Mouse (Mus musculus) mouse trophoblast stem cell (cell line): ENCODE data around the gene Adgrv1.

Experiments used
- in situ Hi-C, 2 experiments: fragments of 300-500 bp; cut with MseI, MboI; formaldehyde crosslinking; loops; 2 replicates in 1 of 2; 3 replicates in 1 of 2; pipeline ENCODE4 v1.15.1; 2025

Gene Adgrv1

GRCm38 (mm10) chr13:81167450-81167849 is 465.5 kb downstream of the Adgrv1 start:
- in situ Hi-C loops, result no loop called here

- in situ Hi-C loops, result no loop called here
These were observed 473.1 kb downstream of the Adgrv1 start for GRCm38 (mm10) chr13:81159808-81160207.

GRCm38 (mm10) chr13:81155322-81155721 is 477.6 kb downstream of the Adgrv1 start:
- in situ Hi-C loops, result no loop called here

- in situ Hi-C loops, result no loop called here
These were observed 488.5 kb downstream of the Adgrv1 start for GRCm38 (mm10) chr13:81144434-81144833.

- in situ Hi-C loops, result no loop called here
These were observed 490.6 kb downstream of the Adgrv1 start for GRCm38 (mm10) chr13:81142268-81142884.

- in situ Hi-C loops, result no loop called here
These were observed 496.1 kb downstream of the Adgrv1 start for GRCm38 (mm10) chr13:81136652-81137422.

GRCm38 (mm10) chr13:81135953-81136352 is 497.0 kb downstream of the Adgrv1 start:
- in situ Hi-C loops, result no loop called here

GRCm38 (mm10) chr13:81134412-81134811 is 498.5 kb downstream of the Adgrv1 start:
- in situ Hi-C loops, result no loop called here

GRCm38 (mm10) chr13:81133336-81133735 is 499.6 kb downstream of the Adgrv1 start:
- in situ Hi-C loops, result no loop called here

GRCm38 (mm10) chr13:81132691-81133090 is 500.3 kb downstream of the Adgrv1 start:
- in situ Hi-C loops, result no loop called here

GRCm38 (mm10) chr13:81131860-81132259 is 501.1 kb downstream of the Adgrv1 start:
- in situ Hi-C loops, result no loop called here

- in situ Hi-C loops, result no loop called here
These were observed 502.0 kb downstream of the Adgrv1 start for GRCm38 (mm10) chr13:81130742-81131524.

- in situ Hi-C loops, result no loop called here
These were observed 507.1 kb downstream of the Adgrv1 start for GRCm38 (mm10) chr13:81125846-81126245.

- in situ Hi-C loops, result no loop called here
These were observed 510.7 kb downstream of the Adgrv1 start for GRCm38 (mm10) chr13:81122238-81122637.

GRCm38 (mm10) chr13:81110479-81110878 is 522.5 kb downstream of the Adgrv1 start:
- in situ Hi-C loops, result no loop called here

GRCm38 (mm10) chr13:81109676-81110075 is 523.3 kb downstream of the Adgrv1 start:
- in situ Hi-C loops, result no loop called here

- in situ Hi-C loops, result no loop called here
These were observed 524.2 kb downstream of the Adgrv1 start for GRCm38 (mm10) chr13:81108526-81109302.

GRCm38 (mm10) chr13:81107436-81107835 is 525.5 kb downstream of the Adgrv1 start:
- in situ Hi-C loops, result no loop called here

GRCm38 (mm10) chr13:81103794-81104193 is 529.2 kb downstream of the Adgrv1 start:
- in situ Hi-C loops, result no loop called here

- in situ Hi-C loops, result no loop called here
These were observed 536.5 kb downstream of the Adgrv1 start for GRCm38 (mm10) chr13:81096424-81096823.

GRCm38 (mm10) chr13:81094513-81094912 is 538.4 kb downstream of the Adgrv1 start:
- in situ Hi-C loops, result no loop called here
